Mouse (Mus musculus): ENCODE measurements around the gene Ugt1a5. TPM values are rescaled to one million over a fixed set of nuclear protein-coding genes. Genes with fewer than 3 reads are reported as not detected.
"Not testable (repeated sequence)": the region's sequence is repeated elsewhere in the genome, so short reads cannot be mapped to it uniquely, and the experiment has no call there.

Gene Ugt1a5
- 10 to 100 TPM in 15 of 26 experiments, 1 to 10 TPM in 11; 2.6 to 31.3 (median 10.7) TPM for total RNA-seq (2018; cell fraction: chromatin; rRNA removed)
- 1 to 10 TPM in 4 of 26 experiments, under 1 TPM in 17, not detected in 5; 0.04 to 2.2 (median 0.34) TPM for total RNA-seq (2018; cell fraction: cytosol; rRNA removed)
- total RNA-seq (2018; cell fraction: nucleus; rRNA removed) = 10 to 100 TPM in 17 of 26 experiments, 1 to 10 TPM in 9; 2.7 to 31.3 (median 11.3) TPM
- polyA plus RNA-seq (2018) = not detected in 3 replicates

DNA sequence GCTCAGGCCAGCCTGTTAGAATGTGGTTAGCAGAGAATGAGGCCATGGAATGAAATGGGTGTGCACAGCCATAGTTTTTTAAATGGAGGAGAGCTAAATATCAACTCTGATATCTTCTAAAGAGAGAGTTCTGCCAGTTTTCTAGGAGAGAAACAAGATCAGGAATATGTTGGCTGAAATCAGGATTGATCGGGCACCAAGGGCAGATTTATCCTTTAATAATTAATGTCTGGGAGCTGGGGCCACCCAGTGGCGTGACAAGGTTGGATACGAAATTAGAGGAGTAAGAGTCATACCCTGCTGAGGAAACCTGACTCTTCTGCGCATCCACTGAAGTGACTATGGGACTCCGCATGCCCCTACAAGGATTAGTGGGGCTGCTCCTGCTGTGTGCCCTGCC is at the start of gene Ugt1a5:
Gene Ugt1a5 (plus strand): TSS at position 302 of the 400 bp plus-strand sequence.
- H3K4me3 ChIP-seq (ENCODE audit: inconsistent target) = no peak within 1 kb of the TSS
- WGBS (ENCODE audit: missing documents) = 100% methylated on average over 5 of the region's 5 CpGs
- peaks cover 8% of the 10 kb centered on the region; the same call in 1 of the 2 replicates for H3K36me3 ChIP-seq (ENCODE audit: inconsistent target)
- peaks cover 83% of the 10 kb centered on the region for H3K79me2 ChIP-seq (ENCODE audit: inconsistent target)
- H3K27ac ChIP-seq = no peak within 1 kb of the TSS

DNA sequence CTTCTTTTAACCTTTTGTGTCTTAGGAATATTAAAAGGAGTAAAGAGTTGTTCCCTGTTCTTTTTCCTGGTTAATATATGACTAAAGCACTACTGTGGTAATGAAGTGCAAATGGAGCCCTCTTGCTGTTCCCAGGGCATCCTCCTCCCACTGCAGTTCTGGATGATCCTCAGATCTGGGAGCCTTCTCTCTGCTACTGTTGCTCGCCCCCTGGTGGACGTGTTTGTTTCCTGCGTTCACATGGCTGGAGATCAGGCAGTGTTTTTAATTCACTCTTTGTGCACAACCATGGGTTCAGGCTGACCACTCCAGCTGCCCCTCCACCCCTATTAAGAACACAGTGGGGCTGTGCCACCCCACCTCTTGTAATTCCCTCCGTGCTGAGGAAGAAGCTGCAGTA is 45.3 kb upstream of the Ugt1a5 start:
- not testable (repeated sequence) for H3K36me3 ChIP-seq (ENCODE audit: inconsistent target); H3K4me3 ChIP-seq (ENCODE audit: inconsistent target); H3K27ac ChIP-seq
- H3K79me2 ChIP-seq (ENCODE audit: inconsistent target) = peaks cover 50% of the 10 kb centered on the region; the same call in 1 of the 2 replicates
- WGBS (ENCODE audit: missing documents) = 63% methylated on average over 1 of the region's 4 CpGs

DNA sequence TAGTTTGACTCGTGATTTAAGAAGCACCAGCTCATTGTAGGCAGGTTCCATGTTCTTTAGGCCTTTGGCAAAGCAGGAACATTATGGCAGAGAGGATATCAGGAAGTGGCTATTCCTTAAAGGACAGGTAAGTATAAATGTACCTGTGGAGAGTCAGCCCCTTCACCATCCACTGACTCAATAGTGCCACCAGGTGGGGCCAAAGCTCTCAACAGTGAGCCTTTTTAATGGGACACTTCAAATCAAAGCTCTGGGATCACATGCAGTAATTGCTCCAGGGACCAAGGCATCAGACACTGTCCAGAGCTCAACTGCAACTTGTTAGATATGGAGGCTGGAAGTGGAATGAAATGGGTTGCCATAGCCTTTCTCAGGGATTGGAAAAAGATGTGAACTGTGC is 44.3 kb upstream of the Ugt1a5 start:
- WGBS (ENCODE audit: missing documents) = no CpG with 5 or more reads among the region's 1 CpGs
- peaks cover 50% of the 10 kb centered on the region; the same call in 1 of the 2 replicates for H3K79me2 ChIP-seq (ENCODE audit: inconsistent target)
- not testable (repeated sequence) for H3K4me3 ChIP-seq (ENCODE audit: inconsistent target); H3K36me3 ChIP-seq (ENCODE audit: inconsistent target); H3K27ac ChIP-seq

DNA sequence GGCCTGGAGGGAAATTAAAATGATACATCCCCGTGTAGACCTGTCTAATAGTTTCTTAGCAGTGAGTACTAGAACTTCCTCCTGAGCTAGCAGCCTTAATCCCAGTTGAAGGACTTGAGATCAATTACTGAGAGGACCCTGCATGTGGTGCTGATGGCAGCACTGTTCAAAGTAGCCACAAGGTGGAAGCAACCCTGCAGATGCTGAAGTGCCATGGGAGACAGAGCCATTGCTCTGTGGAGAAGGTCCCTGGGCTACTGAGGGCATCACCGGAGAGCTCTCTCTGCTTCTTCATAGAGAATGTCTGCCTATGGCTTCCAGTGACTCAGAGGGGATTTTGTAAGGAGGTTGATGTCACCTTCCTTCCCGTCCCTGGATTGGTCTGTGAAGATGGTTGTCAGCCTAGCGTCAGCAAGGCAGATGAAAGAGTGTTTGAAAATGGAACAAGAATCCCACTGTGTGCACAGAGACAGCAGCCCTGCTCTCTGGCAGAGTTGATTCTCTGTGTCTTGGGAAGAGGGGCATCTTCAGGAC is 39.9 kb upstream of the Ugt1a5 start:
- H3K36me3 ChIP-seq (ENCODE audit: inconsistent target); H3K27ac ChIP-seq; H3K4me3 ChIP-seq (ENCODE audit: inconsistent target): not testable (repeated sequence)
- 45% methylated on average over 2 of the region's 4 CpGs for WGBS (ENCODE audit: missing documents)
- H3K79me2 ChIP-seq (ENCODE audit: inconsistent target) = peaks cover 74% of the 10 kb centered on the region

DNA sequence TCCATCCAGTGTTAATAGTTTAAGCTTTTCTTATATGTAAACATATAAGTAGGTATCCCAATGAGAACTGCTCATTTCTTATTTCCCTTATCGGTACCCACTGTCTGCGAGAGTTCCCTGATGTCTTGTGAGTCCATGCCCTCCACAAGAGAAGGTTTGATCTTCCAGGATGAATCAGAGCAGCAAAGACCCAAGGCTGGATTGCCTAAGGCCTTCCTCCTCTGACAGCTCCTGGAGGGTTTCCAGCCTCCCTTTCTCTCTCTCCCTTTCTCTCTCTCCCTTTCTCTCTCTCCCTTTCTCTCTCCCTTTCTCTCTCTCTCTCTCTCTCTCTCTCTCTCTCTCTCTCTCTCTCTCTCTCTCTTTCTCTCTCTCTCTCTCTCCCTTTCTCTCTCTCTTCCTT is 36.7 kb upstream of the Ugt1a5 start:
- H3K79me2 ChIP-seq (ENCODE audit: inconsistent target) = peaks cover 83% of the 10 kb centered on the region
- WGBS (ENCODE audit: missing documents) = 87% methylated on average over 2 of the region's 2 CpGs
- not testable (repeated sequence) for H3K27ac ChIP-seq; H3K4me3 ChIP-seq (ENCODE audit: inconsistent target); H3K36me3 ChIP-seq (ENCODE audit: inconsistent target)

DNA sequence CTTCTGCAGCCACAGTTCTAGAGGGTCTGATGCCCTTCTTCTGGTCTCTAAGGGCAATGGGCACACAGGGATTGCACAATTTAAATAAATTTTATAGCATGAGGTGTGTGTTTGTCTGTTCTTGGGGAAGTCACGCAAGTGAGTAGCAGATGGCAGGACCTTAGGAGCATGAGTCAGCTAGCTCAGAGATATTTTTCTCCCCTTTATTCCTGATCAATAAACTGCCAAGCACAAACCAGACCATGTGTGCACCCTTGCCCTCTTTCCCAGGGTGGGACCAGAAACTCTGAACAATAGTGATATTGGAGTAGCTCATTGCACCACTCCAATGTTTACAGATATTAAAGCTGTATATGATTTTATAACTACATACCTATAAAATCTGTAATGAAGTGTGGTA is 35.6 kb upstream of the Ugt1a5 start:
- H3K79me2 ChIP-seq (ENCODE audit: inconsistent target) = peaks cover 73% of the 10 kb centered on the region
- not testable (repeated sequence) for H3K4me3 ChIP-seq (ENCODE audit: inconsistent target); H3K36me3 ChIP-seq (ENCODE audit: inconsistent target); H3K27ac ChIP-seq
- WGBS (ENCODE audit: missing documents) = 76% methylated on average over 1 of the region's 1 CpGs

DNA sequence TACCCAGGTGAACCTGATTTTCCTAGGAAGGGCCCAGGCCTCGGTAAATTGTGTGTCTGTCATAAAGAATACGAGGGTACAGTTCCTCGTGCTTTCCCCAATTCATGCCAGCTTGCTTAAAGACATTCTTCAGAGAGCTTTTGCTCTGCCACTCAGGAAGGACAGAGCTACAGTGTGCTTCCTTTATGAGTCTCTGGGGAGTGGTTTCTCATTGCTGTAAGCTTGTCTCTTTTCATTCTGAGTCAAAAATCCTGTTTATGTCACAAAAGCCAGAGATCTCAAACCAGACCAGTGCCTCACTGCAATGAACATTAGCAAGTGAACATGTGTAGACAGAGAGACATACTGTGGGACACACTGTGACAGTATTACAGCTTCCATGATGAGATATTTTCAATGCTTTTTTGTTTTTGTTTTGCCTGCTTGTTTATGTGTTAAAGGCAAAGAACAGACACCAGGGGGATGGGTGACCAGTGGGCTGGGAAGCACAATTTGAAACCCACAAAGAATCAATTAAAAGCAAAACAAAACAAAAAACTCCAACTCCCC is 31.8 kb upstream of the Ugt1a5 start:
- WGBS (ENCODE audit: missing documents) = 3% methylated on average over 3 of the region's 3 CpGs
- no peak overlapping the region for H3K4me3 ChIP-seq (ENCODE audit: inconsistent target)
- H3K36me3 ChIP-seq (ENCODE audit: inconsistent target) = no peaks in the 10 kb centered on the region
- H3K79me2 ChIP-seq (ENCODE audit: inconsistent target) = peaks cover 78% of the 10 kb centered on the region
- H3K27ac ChIP-seq = peak overlapping the region; percentile 87

DNA sequence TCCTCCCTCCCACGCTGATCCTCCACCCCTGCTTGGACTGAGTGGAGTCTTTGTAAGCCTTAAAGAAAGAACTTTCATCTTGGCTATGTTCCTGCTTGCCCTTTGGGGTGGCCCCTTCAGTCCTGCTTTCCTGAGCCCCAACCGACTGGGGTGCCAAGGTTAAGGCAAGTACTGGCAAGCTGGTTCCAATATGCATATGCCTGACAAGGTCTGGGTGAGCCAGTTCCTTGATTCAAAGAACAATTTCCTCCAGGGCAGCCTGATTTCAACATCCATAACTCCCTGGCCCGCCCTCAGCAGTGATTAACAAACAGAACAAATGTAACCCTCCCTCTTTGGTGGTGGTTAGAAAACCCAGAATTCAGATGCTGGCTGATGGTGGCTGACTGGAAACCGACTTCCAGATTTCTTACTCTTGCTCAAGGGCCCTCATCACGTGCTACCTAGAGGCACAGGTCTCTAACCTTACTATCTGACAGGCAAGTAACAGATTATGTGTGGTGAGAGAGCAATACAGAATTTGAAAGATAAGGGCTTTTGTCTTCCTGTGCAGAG is 31.3 kb upstream of the Ugt1a5 start, which contains the start of gene Ugt1a6a:
Gene Ugt1a6a (plus strand): TSS at position 353 of the 555 bp plus-strand sequence.
- H3K36me3 ChIP-seq (ENCODE audit: inconsistent target); H3K4me3 ChIP-seq (ENCODE audit: inconsistent target): not testable (repeated sequence)
- peaks cover 73% of the 10 kb centered on the region for H3K79me2 ChIP-seq (ENCODE audit: inconsistent target)
- H3K27ac ChIP-seq = peak within 1 kb of the TSS; percentile 87
- WGBS (ENCODE audit: missing documents) = 10% methylated on average over 3 of the region's 5 CpGs

DNA sequence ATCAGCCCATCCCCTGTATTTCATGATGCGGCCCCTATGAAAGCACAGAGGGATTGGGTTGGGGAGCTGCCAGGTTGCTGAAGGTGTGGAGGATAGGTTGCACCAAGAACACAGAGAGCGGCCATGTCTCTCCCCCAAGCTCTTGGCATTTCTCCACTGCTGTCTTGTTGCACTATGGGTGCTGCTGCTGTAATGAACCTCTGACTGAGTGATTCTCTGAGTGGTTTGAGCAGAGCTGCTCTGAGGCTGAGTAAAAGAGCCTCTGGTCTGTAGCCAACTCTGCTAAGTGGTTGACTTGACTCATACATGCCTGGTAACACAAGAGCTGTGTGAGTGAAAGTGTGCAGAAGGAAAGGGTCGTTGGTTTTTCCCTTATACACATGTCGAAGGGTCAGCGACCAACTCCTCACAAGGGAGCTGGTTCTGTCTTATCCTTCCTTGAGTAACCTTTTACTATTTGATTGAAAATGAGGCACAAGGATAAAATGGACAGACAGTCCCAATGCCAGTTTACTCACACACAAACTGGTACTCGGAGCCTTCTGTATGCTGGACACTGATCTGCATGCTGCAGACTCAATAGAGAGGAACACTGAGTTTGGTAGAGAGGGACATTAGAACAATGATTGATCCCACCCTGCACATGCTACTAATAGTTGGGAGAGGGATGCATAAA is 30.4 kb upstream of the Ugt1a5 start:
- H3K27ac ChIP-seq; H3K4me3 ChIP-seq (ENCODE audit: inconsistent target); H3K36me3 ChIP-seq (ENCODE audit: inconsistent target): not testable (repeated sequence)
- 81% methylated on average over 4 of the region's 6 CpGs for WGBS (ENCODE audit: missing documents)
- peaks cover 67% of the 10 kb centered on the region for H3K79me2 ChIP-seq (ENCODE audit: inconsistent target)

DNA sequence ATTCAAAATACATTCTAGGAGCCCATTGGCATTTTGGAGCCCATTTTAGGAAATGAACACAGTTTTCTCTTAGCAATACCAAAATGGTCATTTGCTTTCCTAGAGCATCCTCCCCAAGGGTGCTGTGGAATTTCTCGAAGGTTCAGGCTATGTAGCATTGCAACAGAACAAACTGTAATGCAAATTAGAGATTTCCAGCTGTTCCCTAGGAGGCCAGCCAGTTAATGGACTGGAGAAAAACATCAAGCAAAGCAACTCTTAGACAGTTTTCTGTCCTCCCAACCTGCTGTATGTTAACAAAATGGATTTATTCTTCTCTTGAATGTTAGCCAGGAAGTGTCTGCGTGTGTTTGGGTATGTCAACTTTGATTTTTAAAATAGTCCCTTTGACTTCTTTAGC is 29.2 kb upstream of the Ugt1a5 start:
- H3K4me3 ChIP-seq (ENCODE audit: inconsistent target) = no peak overlapping the region
- H3K27ac ChIP-seq = no peak overlapping the region
- H3K36me3 ChIP-seq (ENCODE audit: inconsistent target) = no peaks in the 10 kb centered on the region
- 75% methylated on average over 2 of the region's 2 CpGs for WGBS (ENCODE audit: missing documents)
- H3K79me2 ChIP-seq (ENCODE audit: inconsistent target) = peaks cover 59% of the 10 kb centered on the region

DNA sequence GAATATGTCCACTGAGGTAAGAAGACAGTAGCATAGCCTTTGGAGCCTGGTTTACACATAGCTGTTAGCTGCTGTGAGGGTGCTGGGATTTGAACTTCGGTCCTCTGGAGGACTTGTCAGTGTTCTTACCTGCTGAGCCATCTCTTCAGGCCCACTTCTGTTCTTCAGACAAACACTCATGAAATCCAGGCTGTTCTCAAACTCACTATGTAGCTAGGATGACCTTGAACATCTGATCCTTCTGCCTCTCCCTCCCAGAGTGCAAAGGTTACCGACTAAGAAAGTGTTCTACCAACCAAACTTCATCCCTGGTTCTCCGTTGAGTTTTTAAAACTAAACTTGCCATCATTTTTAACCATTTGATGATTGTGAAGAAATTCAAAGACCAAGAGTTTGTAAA is 28.5 kb upstream of the Ugt1a5 start:
- H3K36me3 ChIP-seq (ENCODE audit: inconsistent target) = no peaks in the 10 kb centered on the region
- WGBS (ENCODE audit: missing documents) = 100% methylated on average over 3 of the region's 3 CpGs
- H3K4me3 ChIP-seq (ENCODE audit: inconsistent target) = no peak overlapping the region
- peaks cover 59% of the 10 kb centered on the region for H3K79me2 ChIP-seq (ENCODE audit: inconsistent target)
- H3K27ac ChIP-seq = no peak overlapping the region

DNA sequence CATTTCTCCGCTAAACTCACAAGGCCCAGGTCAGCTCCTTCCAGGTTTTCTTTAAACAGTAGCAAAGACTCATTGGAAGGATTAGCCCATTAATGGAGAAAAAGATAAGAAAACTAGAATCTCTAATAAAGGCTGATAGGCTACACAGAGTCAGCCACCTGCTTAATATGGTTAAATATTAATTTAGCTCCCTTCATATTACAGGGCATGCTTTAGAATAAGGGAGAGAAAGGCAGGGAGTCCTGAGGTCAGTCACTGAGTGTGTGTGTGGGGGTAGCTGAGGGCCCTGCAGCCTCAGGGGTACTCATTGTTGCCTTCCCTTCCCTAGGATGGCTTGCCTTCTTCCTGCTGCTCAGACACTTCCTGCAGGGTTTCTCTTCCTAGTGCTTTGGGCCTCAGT is 27.7 kb upstream of the Ugt1a5 start:
- H3K36me3 ChIP-seq (ENCODE audit: inconsistent target) = no peaks in the 10 kb centered on the region
- H3K4me3 ChIP-seq (ENCODE audit: inconsistent target) = no peak overlapping the region
- no peak overlapping the region for H3K27ac ChIP-seq
- WGBS (ENCODE audit: missing documents) = 100% methylated on average over 1 of the region's 1 CpGs
- peaks cover 59% of the 10 kb centered on the region for H3K79me2 ChIP-seq (ENCODE audit: inconsistent target)

DNA sequence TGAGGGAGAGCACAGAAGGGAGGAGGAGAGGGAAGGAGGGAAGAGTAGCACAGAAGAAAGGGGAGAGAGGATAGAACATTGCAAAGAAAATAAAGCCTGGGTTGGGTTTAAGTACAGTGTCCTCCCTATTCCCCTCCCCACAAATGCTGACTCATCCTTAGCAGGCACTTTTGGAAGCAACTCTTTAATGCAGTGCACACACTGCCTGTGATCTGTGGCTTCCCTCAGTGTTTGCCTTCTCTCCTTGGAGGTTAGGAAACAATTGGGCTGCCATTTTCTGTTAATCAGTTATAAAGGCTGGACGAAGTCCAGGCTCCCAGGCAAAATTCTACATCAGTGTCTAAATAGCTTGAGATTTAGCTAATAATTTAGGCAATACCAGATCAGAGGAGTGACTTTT is 25.3 kb upstream of the Ugt1a5 start:
- not testable (repeated sequence) for H3K4me3 ChIP-seq (ENCODE audit: inconsistent target); H3K27ac ChIP-seq; H3K36me3 ChIP-seq (ENCODE audit: inconsistent target)
- WGBS (ENCODE audit: missing documents) = 60% methylated on average over 1 of the region's 1 CpGs
- H3K79me2 ChIP-seq (ENCODE audit: inconsistent target) = peaks cover 56% of the 10 kb centered on the region

DNA sequence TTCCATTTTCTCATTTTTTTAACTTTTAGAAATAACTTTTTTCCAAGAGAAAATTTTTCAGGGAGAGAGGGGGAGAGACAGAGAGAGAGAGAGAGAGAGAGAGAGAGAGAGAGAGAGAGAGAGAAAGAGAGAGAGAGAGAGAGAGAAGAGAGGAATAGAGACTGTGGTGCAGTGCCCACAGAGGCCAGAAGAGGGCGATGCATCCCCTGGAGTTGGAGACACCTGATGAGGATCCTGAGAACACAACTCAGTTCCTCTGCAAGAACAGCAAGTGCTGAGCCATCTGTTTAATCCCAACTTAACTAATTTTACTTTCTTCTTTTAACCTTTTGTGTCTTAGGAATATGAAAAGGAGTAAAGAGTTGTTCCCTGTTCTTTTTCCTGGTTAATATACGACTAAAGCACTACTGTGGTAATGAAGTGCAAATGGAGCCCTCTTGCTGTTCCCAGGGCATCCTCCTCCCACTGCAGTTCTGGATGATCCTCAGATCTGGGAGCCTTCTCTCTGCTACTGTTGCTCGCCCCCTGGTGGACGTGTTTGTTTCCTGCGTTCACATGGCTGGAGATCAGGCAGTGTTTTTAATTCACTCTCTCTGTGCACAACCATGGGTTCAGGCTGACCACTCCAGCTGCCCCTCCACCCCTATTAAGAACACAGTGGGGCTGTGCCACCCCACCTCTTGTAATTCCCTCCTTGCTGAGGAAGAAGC is 21.7 kb upstream of the Ugt1a5 start:
- H3K27ac ChIP-seq; H3K4me3 ChIP-seq (ENCODE audit: inconsistent target); H3K36me3 ChIP-seq (ENCODE audit: inconsistent target): not testable (repeated sequence)
- 25% methylated on average over 2 of the region's 5 CpGs for WGBS (ENCODE audit: missing documents)
- peaks cover 52% of the 10 kb centered on the region; the same call in 1 of the 2 replicates for H3K79me2 ChIP-seq (ENCODE audit: inconsistent target)

Measured in macrophage (primary cell).